Mouse (Mus musculus) limb, embryonic 13.5 days (tissue): ENCODE measurements around the gene Sergef. TPM values are rescaled to one million over a fixed set of nuclear protein-coding genes. Genes with fewer than 3 reads are reported as not detected.

Source experiments
- ATAC-seq: fragments of 200-750 bp; cut with Nextera tagmentation; 2 replicates; pipeline ENCODE4 v1.8.0; 2017; ENCODE audit warnings: low read depth, moderate number of reproducible peaks, moderate TSS enrichment; ENCODE audit not compliant: low FRiP score
- H3K27ac ChIP-seq: fragments of 300-500 bp; sonication (generic); 2 replicates; pipeline ENCODE4 v1.5.1; 2015; ENCODE audit warnings: inconsistent platforms, mild to moderate bottlenecking, moderate library complexity
- H3K27me3 ChIP-seq: fragments of 300-500 bp; sonication (generic); 2 replicates; pipeline ENCODE4 v1.6.1; 2015; ENCODE audit warnings: mild to moderate bottlenecking, inconsistent platforms
- H3K36me3 ChIP-seq: fragments of 300-500 bp; sonication (generic); 2 replicates; pipeline ENCODE4 v1.6.1; 2015; ENCODE audit warnings: inconsistent platforms, mild to moderate bottlenecking, moderate library complexity
- H3K4me1 ChIP-seq: fragments of 300-500 bp; sonication (generic); 2 replicates; pipeline ENCODE4 v1.6.1; 2015; ENCODE audit warnings: inconsistent platforms
- H3K4me2 ChIP-seq: fragments of 300-500 bp; sonication (generic); replicated peaks from 2 replicates; pipeline ENCODE4 v1.6.1; 2015; ENCODE audit warnings: inconsistent platforms, mild to moderate bottlenecking, moderate library complexity
- H3K4me3 ChIP-seq: fragments of 300-500 bp; sonication (generic); 2 replicates; pipeline ENCODE4 v1.5.1; 2015; ENCODE audit warnings: moderate library complexity, mild to moderate bottlenecking, inconsistent platforms
- H3K9ac ChIP-seq: fragments of 300-500 bp; sonication (generic); 2 replicates; pipeline ENCODE4 v1.6.1; 2015; ENCODE audit warnings: mild to moderate bottlenecking, inconsistent platforms
- H3K9me3 ChIP-seq: fragments of 300-500 bp; sonication (generic); 2 replicates; pipeline ENCODE4 v1.6.1; 2016; ENCODE audit warnings: inconsistent platforms
- WGBS: fragments of 180-500 bp; shearing (Covaris S2); methylation state at CpG from one replicate; pipeline ENCODE4 v1.1.7; 2015; 5-methylcytosine and 5-hydroxymethylcytosine counted together
- polyA plus RNA-seq: library from polyadenylated mRNA; unstranded; fragments of >200 nt; fragmentation: Nextera tagmentation; extraction: Ambion mirVana; gene quantifications from 2 replicates; pipeline ENCODE4 v1.2.1, GENCODE M21; 2015

Sergef gene
- polyA plus RNA-seq, 1 experiment from 2014 or later: 13.2 TPM

DNA sequence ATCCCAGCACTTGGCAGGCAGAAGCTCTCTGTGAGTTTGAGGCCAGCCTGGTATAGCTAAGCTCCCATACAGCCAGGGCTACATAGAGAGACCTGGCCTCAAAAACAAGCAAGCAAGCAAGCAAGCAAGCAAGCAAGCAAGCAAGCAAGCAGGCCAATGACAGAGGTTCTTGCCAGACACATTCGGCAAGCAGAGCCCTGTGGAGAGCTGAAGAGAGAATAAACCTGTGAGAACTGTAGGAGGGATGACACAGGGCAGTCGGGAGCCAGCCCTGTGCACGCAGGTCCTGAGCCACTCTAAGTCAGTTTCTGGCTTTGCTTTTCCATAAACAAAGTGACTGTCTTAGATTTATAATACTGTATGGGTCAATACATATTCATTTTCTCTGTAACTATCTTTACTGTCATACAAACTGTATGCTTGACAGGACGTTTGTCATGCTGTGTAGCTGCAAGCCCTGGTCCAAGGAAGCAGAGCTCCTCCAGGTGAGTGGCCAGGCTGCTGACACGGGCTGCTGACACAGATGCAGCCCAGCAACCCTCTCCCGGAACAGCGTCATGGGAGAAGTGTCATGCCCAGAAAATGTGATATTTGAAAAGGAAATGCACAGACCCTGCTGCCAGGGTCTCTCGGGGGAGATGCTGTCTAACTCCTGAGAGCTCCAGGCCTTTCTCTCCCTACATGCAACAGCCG, 192.0 kb downstream of the Sergef start:
- H3K9me3 ChIP-seq: no peaks in the 10 kb centered on the region
- H3K27ac ChIP-seq: no peak overlapping the region
- 62% methylated on average over 9 of the region's 9 CpGs for WGBS
- no peak overlapping the region for H3K4me3 ChIP-seq
- no peaks in the 10 kb centered on the region for H3K36me3 ChIP-seq
- no peaks in the 10 kb centered on the region for H3K4me1 ChIP-seq
- no peak for ATAC-seq
- no peak overlapping the region for H3K4me2 ChIP-seq
- no peaks in the 10 kb centered on the region for H3K27me3 ChIP-seq
- no peak overlapping the region for H3K9ac ChIP-seq

DNA sequence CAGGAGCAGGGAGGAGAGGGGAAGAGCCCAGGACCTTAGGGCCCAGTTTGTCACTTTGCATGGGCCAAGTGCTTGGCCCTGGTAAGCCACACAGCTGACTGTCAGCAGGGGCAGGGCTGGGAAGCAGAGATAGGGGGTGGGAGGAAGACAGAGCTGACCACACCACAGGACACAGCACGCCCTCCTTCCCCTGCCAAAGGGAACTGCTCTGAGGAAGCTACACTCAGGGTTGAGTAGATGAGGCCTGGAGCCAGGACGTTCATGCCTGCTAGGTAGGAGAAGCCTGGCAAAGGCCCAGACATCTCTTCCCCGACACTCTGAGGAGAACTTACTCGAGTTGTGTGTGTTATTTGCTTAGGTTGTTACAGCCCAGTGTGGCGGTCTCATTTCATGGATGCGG, 193.7 kb downstream of the Sergef start:
- no peak overlapping the region for H3K27ac ChIP-seq
- WGBS: 79% methylated on average over 6 of the region's 6 CpGs
- ATAC-seq: no peak

DNA sequence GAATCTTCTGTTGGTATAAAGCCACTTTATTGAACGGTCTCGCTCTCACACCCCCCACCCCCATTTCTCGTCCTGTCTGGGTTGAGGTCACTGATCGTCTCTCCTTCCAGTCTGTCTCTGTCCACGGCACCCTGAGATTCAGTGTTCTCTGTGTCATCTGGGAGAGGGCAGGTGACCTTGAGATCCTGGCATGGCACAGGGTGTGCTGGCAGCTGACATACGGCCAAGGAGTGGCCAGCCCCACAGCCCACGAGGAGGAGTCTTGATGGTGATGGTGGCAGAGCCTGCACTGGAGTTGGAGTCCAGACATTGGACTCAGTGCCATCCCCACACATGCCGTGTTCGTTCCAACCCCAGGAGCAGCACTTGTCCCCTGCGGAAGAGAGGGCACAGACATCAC, 196.4 kb downstream of the Sergef start:
- H3K27ac ChIP-seq: no peak overlapping the region
- 86% methylated on average over 10 of the region's 10 CpGs for WGBS
- H3K4me1 ChIP-seq: no peaks in the 10 kb centered on the region
- H3K9ac ChIP-seq: no peak overlapping the region
- H3K4me3 ChIP-seq: no peak overlapping the region
- no peak overlapping the region for H3K4me2 ChIP-seq
- H3K27me3 ChIP-seq: no peaks in the 10 kb centered on the region
- no peak for ATAC-seq
- H3K9me3 ChIP-seq: no peaks in the 10 kb centered on the region
- H3K36me3 ChIP-seq: no peaks in the 10 kb centered on the region

More for the DNA sequence above, 193.7 kb downstream of the Sergef start:
- Histone ChIP-seq H3K9ac (no peak overlapping the region), H3K9me3 (no peaks in the 10 kb centered on the region), H3K4me3 (no peak overlapping the region), H3K27me3 (no peaks in the 10 kb centered on the region), H3K4me2 (no peak overlapping the region), H3K4me1 (no peaks in the 10 kb centered on the region), H3K36me3 (no peaks in the 10 kb centered on the region)

DNA sequence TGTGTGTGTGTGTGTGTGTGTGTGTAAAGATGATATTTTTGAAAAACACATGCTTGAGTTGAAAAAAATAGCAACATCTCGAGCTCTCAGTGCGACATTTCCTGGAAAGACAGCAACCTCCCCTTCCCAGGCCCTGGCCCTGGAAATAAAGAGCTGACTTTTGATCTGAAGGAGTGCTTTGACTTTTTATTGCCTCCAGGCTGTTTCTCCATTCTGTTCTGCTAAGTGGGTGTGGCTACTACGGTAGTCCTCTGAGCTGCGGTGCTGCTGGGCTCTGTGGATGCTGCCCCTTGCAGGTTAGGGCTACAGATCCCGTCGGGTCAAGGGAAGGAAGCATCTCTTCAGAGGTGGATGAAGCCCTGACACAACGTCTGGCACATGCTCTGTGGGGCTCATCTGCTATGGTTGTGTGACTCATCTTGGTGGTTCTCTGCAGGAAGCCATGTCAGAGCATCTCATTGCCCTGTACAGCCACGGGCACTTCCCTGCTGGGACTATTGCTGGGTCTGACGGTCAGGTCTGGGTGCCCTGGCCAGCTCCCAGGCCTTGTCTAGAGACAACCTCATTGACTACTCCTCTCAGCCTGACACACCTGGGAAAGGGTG, 201.0 kb downstream of the Sergef start:
- H3K4me3 ChIP-seq: no peak overlapping the region
- ATAC-seq: no peak
- no peak overlapping the region for H3K9ac ChIP-seq
- no peaks in the 10 kb centered on the region for H3K36me3 ChIP-seq
- WGBS: 25% methylated on average over 9 of the region's 9 CpGs
- H3K27me3 ChIP-seq: no peaks in the 10 kb centered on the region
- H3K4me2 ChIP-seq: no peak overlapping the region
- no peaks in the 10 kb centered on the region for H3K9me3 ChIP-seq
- H3K4me1 ChIP-seq: no peaks in the 10 kb centered on the region
- H3K27ac ChIP-seq: no peak overlapping the region

DNA sequence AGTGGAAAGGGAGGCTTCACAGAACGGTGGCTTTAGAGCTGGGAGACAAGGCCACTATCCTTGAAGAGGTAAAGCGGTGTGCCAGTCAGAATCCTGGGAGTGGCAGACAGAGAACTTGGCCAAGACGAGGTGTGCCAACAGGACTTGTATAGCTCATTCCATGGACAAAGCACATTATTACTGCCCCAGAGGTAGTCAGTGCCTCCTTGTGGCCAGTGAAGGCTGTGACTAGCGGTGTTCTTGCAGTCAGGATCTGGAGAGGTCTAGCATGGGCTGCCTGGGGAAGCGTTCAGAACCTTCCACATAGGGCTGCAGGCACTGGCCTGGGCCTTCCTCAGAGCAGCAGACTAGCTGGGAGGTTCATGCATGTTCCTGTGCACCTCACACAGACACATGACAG, 203.8 kb downstream of the Sergef start:
- Histone ChIP-seq H3K36me3 (no peaks in the 10 kb centered on the region), H3K27ac (no peak overlapping the region), H3K9ac (no peak overlapping the region), H3K27me3 (no peaks in the 10 kb centered on the region), H3K4me3 (no peak overlapping the region), H3K4me1 (no peaks in the 10 kb centered on the region), H3K4me2 (no peak overlapping the region), H3K9me3 (no peaks in the 10 kb centered on the region)
- no peak for ATAC-seq
- 93% methylated on average over 5 of the region's 5 CpGs for WGBS

DNA sequence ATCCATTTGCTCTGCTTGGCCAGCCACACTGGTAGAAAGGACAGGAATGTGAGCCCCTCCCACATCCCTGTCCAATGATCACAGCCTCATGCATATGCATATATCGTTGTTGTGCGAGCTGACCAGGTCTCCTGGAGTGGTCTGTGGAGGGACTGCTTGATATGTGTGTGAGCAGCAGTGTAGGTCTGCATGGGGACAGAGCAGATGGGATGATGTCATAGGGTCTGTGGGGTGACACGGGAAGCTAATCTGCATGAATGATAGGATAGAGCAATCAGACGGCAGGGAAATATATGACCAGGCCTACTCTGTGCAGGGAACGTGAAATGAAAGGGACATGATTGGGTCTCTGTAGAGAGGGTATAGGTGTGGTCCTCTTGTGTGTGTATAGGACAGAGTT, 205.7 kb downstream of the Sergef start:
- Histone ChIP-seq H3K4me3 (no peak overlapping the region), H3K9ac (no peak overlapping the region), H3K36me3 (no peaks in the 10 kb centered on the region), H3K27ac (no peak overlapping the region), H3K4me2 (no peak overlapping the region), H3K4me1 (no peaks in the 10 kb centered on the region), H3K27me3 (no peaks in the 10 kb centered on the region), H3K9me3 (no peaks in the 10 kb centered on the region)
- 79% methylated on average over 5 of the region's 5 CpGs for WGBS
- no peak for ATAC-seq

DNA sequence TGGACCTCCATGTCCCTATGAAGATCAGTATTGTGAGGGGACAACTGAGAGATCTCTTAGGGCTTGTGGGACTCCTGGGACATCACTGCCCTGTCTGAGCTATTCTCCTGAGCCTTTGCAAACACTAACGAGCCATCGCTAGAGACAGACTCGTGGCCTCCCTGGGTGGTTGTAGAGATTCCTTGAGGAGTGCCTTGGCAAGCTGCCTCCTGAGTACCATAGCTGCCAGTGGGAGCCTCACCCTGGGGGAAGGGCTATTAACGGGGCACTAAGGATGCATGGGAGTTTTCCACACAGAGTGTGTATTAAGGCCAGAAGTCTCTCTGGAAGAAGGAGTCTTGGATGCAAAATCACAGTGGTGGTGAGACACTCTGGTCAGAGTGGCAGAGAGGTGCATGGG, 214.6 kb downstream of the Sergef start:
- Histone ChIP-seq H3K9ac (no peak overlapping the region), H3K4me3 (no peak overlapping the region), H3K4me2 (no peak overlapping the region), H3K27me3 (no peaks in the 10 kb centered on the region; the same call in 1 of the 2 replicates), H3K36me3 (no peaks in the 10 kb centered on the region), H3K9me3 (no peaks in the 10 kb centered on the region), H3K4me1 (no peaks in the 10 kb centered on the region), H3K27ac (no peak overlapping the region)
- no peak for ATAC-seq
- WGBS: 65% methylated on average over 4 of the region's 4 CpGs

DNA sequence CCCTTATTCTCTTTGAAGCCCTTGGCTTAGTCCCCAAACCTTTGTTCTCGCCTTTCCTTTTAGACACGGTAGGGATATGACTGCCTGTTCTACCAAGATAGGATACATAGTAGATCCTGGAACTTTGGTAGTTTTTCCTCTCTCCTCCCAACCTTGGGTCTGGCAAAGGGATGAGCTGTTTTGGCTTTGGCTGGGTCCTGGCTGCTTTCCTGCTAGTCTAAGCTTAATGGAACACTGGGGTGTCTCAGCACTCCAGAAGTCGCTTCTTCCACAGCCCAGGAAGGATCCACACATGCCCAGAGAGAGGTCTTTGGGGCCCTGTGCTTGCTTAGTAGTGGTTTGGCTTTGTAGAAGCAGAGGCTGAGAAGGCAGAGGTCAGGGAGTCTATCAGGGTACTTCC, 215.7 kb downstream of the Sergef start:
- no peak for ATAC-seq
- Histone ChIP-seq H3K4me3 (no peak overlapping the region), H3K4me1 (no peaks in the 10 kb centered on the region), H3K36me3 (no peaks in the 10 kb centered on the region), H3K4me2 (no peak overlapping the region), H3K9ac (no peak overlapping the region), H3K27me3 (no peaks in the 10 kb centered on the region; the same call in 1 of the 2 replicates), H3K27ac (no peak overlapping the region), H3K9me3 (no peaks in the 10 kb centered on the region)
- WGBS: 79% methylated on average over 3 of the region's 3 CpGs

DNA sequence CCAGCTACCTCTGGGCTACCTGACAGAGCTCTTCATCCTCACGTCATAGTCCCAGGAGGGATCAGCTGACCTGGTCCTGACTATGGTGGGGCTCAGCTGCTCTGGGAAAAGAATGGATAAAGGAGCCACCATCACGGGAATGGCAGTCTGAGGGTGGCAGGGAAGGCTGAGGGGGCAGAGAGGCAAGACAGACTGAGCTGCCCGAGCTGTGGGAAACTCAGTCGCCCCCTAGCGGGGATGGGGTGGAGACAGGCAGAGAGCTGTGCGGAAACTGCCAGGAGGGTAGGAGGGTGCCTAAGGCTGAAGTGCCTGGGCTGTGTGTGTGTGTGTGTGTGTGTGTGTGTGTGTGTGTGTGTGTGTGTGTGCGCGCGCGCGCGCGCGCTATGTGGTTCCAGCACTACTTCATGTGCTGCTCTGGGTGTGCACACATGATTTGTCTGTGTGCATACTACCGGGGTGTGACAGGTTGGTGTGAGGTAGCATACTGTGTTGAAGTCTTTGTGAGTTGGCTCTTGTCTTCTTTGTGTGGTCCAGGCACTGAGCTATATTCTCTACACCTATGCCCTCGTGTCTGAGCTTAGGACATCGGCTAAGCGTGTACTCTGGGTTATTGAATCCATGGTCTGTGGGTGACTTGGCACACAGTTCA, 216.7 kb downstream of the Sergef start:
- Histone ChIP-seq H3K27ac (no peak overlapping the region), H3K4me3 (no peak overlapping the region), H3K36me3 (no peaks in the 10 kb centered on the region), H3K4me1 (no peaks in the 10 kb centered on the region), H3K9ac (no peak overlapping the region), H3K4me2 (no peak overlapping the region), H3K27me3 (no peaks in the 10 kb centered on the region; the same call in 1 of the 2 replicates), H3K9me3 (no peaks in the 10 kb centered on the region)
- no peak for ATAC-seq
- 59% methylated on average over 14 of the region's 18 CpGs for WGBS

DNA sequence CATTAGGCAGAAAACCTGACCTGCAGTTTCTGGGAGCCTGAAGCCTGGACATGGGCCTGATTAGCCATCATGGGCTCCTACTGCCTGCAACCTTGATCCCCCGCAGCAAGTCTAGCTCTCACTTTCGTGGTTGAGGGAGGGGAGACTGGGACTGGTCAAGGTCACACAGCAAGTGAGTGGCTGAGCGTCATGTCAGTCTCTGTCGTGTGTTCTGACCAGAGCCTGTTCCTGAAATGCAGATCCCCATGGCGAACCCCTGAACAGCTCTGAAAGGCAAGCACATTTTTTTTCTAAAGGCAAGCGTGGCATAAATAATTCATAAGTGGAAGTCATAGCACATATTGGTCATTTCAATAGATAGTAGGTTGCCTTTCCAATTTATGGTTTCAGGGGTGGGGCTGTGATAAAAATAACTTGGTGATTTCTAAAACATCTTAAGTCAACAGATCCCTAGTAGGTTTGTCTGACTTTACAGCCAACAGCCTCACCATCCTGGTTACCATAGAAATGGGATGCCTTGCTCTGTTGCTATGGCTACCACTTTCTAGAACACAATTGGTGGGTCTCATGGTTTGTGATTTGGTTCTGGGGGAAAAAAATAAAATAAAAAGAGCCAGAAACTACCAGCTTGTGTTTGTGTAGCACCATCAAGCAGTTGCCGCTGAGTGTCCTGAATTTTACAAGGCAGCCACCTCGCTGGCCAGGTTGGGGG, 217.4 kb downstream of the Sergef start:
- no peaks in the 10 kb centered on the region for H3K36me3 ChIP-seq
- no peak overlapping the region for H3K27ac ChIP-seq
- H3K4me3 ChIP-seq: no peak overlapping the region
- H3K4me2 ChIP-seq: no peak overlapping the region
- H3K4me1 ChIP-seq: no peaks in the 10 kb centered on the region
- no peak overlapping the region for H3K9ac ChIP-seq
- no peaks in the 10 kb centered on the region; the same call in 1 of the 2 replicates for H3K27me3 ChIP-seq
- no peaks in the 10 kb centered on the region for H3K9me3 ChIP-seq
- WGBS: 75% methylated on average over 8 of the region's 8 CpGs
- no peak for ATAC-seq

DNA sequence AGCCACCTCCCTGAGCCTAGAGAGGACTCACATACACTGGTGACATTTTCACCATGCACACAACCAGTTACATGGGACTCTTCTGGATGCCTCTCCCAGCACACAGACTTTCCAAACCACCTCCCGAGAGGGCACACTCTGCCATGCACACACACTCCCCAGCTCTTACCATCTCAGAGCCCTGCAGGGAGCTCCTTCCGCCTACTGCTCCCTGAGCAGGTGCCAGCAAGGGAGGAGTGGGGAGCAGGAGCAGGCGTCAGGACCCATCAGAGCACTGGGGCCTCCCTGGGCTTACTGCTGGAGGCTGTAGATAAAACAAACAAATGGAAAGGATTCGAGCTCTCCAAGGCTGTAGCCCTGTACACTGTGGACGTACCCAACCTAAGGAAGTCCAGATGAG, 218.1 kb downstream of the Sergef start:
- no peaks in the 10 kb centered on the region; the same call in 1 of the 2 replicates for H3K27me3 ChIP-seq
- H3K27ac ChIP-seq: no peak overlapping the region
- H3K9me3 ChIP-seq: no peaks in the 10 kb centered on the region
- ATAC-seq: no peak
- no peaks in the 10 kb centered on the region for H3K4me1 ChIP-seq
- no peaks in the 10 kb centered on the region for H3K36me3 ChIP-seq
- no peak overlapping the region for H3K9ac ChIP-seq
- H3K4me2 ChIP-seq: no peak overlapping the region
- 44% methylated on average over 5 of the region's 5 CpGs for WGBS
- no peak overlapping the region for H3K4me3 ChIP-seq

DNA sequence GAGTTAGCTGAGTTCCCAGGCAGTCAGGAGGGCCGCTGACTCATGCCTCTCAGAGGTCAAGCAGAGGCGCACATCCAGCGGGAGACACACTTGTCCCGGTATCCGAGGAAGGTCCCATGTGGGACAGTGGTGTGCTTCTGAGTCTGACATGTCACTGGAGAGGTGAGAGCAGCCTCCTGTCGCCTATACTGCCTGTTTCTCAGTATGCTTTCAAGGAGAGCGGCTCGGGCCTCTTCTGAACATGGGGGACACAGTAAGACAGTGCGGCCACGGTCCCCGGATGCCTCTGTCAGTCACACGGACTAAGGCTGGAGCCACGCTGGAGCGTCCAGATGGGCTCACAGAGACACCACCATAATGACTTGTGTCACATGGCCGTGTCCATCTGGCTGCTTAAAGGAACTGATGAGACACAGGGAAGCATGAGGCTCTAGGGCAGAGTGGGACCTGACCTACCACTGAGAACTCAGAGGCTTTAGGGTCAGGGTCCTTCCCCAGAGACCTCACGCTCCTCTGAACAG, 221.4 kb downstream of the Sergef start:
- no peak overlapping the region for H3K4me2 ChIP-seq
- no peak overlapping the region for H3K27ac ChIP-seq
- H3K27me3 ChIP-seq: no peaks in the 10 kb centered on the region; the same call in 1 of the 2 replicates
- no peaks in the 10 kb centered on the region for H3K36me3 ChIP-seq
- H3K4me1 ChIP-seq: no peaks in the 10 kb centered on the region
- whole genome bisulfite sequencing: 81% methylated on average over 16 of the region's 16 CpGs
- ATAC-seq: no peak
- no peak overlapping the region for H3K4me3 ChIP-seq
- no peaks in the 10 kb centered on the region for H3K9me3 ChIP-seq
- no peak overlapping the region for H3K9ac ChIP-seq
